Mouse (Mus musculus): ENCODE measurements around the gene Psmb11.

Psmb11 gene

DNA sequence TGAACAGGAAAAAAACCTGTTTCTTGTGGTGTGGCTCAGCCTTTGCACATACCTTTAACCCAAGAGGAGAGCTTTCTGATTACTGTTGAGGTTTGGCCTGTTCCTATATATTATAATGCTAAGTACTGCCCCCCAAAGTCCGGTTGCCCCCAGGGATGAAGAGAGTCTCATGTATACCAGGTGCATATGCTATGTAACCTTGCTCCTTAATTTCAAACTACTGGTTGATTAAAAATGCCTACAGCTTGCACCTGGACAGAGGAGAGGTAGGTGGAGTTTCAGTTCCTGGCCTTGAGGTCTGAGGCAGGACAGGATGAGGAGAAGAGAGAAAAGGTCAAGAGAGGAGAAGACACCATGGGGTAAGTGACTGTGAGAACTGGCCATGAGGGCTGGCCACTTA lies at the start of gene Psmb11:
Gene Psmb11 (plus strand): TSS at position 301 of the 400 bp plus-strand sequence.
- DNase-seq, result no peak

DNA sequence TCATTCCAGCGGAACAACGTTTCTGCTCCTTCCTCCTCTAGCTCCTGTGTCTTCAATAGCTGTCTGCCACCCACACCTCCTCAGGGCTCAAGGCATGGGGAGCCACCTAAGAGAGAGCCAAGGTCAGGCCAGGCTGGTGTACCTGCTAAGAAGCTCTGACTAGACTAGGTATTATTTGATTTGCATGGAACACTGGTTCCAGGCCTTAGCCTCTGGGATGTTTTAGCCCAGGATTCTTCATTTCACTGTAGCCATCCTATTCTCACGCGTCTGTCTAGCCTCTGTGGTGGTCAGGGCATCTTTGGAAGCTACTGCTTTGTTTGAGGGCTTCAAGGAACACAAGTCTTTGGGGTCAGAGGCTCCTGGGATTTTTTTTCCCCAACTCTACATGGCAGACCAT lies 49.1 kb upstream of the Psmb11 start:
- no peak for DNase-seq

DNA sequence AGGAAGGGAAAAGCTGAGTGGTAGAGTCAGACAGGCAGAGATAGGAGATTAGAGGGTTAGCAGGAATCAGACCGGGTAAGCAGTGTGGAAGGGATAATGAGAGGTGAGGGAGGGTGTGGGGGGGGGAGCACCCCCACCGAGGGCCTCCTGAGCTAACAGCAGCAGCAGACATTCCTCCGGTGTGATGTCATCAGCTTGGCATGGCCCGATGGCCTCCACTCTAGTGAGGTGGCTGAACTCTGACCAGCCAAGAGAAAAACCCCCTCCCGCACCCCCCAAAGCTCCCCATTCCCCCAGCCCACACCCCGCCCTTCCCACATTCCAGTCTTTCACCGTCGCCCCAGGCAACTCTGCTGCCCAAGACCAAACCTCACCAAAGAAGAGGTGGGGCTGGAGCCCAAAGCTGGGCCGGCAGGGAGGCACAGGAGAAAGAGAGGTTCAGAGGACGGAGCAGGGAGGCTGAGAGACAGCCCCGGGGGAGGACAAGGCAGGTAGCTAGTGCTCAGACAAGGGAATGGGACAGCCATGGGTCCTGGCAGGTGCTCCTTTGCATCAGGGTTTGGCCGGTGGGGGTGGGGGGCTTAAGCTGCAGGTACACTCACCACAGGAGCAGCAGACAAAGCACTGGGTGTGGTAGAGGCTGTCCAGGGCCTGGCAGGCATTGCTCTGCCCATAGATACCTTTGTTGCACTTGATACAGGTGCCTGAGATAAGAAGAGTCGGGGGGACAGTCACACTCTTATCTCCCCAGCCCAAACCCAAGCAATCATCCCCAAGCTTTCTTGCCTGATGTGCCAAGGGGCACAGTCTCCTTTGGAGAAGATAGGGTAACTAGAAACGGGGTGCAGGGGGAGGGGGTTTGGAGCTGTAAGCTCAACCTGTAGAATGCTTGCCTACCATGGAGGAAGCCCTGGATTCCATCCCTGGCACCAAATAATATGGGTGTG lies 48.2 kb upstream of the Psmb11 start:
- peak; percentile 87 for DNase-seq

GRCm38 (mm10) chr14:54574253-54574652 lies 47.0 kb upstream of the Psmb11 start:
- DNase-seq, result no peak

- DNase-seq, result no peak
Measured at GRCm38 (mm10) chr14:54575031-54575430, 46.2 kb upstream of the Psmb11 start.

GRCm38 (mm10) chr14:54575631-54576030 lies 45.6 kb upstream of the Psmb11 start:
- peak; percentile 86 for DNase-seq

- peak; percentile 44 for DNase-seq
Measured at GRCm38 (mm10) chr14:54576241-54577088, 44.8 kb upstream of the Psmb11 start.

DNA sequence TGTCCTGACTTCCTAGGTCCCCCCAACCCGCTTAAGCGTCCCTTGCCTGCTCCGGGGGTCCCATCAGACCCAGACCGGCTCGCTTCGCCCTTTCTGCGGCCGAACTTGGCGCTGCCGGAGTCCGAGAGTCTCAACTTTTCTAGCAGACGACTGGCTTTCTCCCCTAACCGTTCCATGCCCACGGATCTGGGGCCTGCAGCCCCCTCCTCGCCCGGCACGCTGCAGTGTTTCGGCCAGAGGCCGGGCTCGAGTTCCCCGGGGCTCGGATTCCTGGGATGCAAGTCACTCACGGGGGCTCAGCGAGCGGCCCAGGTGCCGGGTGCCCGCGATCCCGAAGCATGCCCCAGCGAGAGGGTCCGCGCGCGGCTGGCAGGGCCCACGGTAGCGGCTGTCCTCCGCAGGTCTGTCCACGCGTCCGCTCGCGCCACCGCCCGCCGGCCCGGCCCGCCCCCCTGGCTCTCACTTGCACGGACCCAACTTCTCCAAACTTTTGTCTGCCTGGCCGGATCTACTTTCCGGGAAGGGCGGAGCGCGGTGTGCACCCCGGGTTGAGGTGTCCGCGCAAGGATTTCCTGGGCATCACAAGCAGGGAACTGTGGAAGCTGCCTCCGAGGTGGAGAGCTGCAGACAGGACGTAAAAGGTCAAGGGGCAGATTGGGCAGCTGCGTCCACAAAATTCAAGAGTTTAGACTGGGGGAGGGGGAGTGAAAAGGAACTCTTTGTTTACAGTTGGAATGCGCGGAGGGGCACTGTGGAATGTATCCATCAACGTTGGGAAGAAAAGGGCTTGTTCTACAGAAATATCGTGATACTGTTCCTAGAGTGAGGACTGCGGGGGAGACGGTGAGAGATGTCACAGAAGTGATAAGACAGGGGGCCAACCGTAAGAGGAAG lies 43.9 kb upstream of the Psmb11 start, which contains the start of gene Ajuba:
Gene Ajuba (minus strand): TSS at position 470 of the 894 bp plus-strand sequence.
- peak; percentile 91 for DNase-seq

GRCm38 (mm10) chr14:54578063-54578462 lies 43.2 kb upstream of the Psmb11 start:
- no peak for DNase-seq

- no peak for DNase-seq
Measured at GRCm38 (mm10) chr14:54579638-54580037, 41.6 kb upstream of the Psmb11 start.

GRCm38 (mm10) chr14:54582536-54582935 lies 38.7 kb upstream of the Psmb11 start:
- DNase-seq, result no peak

DNA sequence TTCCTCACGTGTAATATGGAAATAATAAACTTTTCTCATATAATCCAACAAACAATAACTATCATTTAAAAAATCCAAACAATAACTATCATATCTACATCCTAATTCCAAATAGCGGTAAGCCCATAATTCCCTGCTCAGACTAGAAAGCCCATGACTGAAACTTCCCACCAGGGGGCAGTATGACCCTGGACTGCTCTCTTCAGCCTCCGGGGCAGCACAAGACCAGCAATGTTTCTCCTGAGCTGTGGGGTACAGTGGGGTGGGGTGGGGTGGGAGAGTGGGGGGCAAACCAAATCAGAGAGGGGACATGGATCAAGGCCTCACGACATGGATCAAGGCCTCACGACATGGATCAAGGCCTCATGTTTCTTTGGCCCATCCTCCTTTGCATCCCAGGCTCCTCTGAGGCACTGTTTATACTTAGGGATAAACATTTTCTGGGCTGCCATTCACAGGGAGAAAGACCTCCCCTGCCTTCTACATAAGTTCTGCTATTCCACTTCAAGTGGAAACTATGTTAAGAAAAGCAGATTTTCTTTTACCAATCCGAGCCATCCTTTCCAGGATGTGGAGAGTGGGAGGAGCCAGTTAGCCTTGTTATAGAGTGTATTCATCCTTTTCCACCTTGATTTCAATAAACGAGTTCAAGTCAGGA lies 37.4 kb upstream of the Psmb11 start:
- no peak for DNase-seq

GRCm38 (mm10) chr14:54591056-54591455 lies 30.2 kb upstream of the Psmb11 start:
- DNase-seq, result no peak

- DNase-seq, result no peak
Measured at GRCm38 (mm10) chr14:54592319-54592934, 28.8 kb upstream of the Psmb11 start.

- no peak for DNase-seq
Measured at GRCm38 (mm10) chr14:54594055-54594454, 27.2 kb upstream of the Psmb11 start.

- no peak for DNase-seq
Measured at GRCm38 (mm10) chr14:54594631-54595414, 26.4 kb upstream of the Psmb11 start.

GRCm38 (mm10) chr14:54597084-54597483 lies 24.1 kb upstream of the Psmb11 start:
- DNase-seq, result no peak

- DNase-seq, result no peak
Measured at GRCm38 (mm10) chr14:54601601-54602000, 19.6 kb upstream of the Psmb11 start.

GRCm38 (mm10) chr14:54602613-54603012 lies 18.6 kb upstream of the Psmb11 start:
- no peak for DNase-seq

- DNase-seq, result peak; percentile 97
Measured at GRCm38 (mm10) chr14:54603038-54603654, 18.1 kb upstream of the Psmb11 start.

All from kidney, adult 11 months (tissue).